Mouse (Mus musculus) R1 (cell line): ENCODE measurements around the gene Pdik1l.
A peak's percentile ranks its signal among the peaks of the same experiment; 100 is the strongest.

ENCODE experiments used
- DNase-seq: peaks from one replicate; pipeline ENCODE4 v3.0.0-alpha.2; 2018; ENCODE audit warnings: low read depth, low spot score

Pdik1l gene

DNA sequence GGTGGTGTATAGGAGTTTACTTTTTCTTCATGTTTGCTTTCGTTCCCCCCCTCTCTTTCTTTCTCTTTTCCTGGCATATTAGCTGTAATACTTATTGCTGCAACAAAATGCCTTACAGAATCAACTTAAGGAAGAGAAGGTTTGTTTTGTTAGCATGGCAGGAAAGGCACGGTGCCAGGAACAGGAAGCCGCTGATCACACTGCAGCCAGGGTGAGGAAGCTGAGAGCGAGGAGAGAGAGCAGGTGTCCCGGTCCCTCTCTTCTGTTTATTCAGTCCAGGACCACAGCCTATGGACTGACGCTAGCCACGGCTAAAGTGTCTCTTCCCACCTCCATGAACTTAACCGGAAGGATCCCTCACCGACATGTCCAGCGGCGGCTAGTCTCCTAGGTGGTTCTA, 29.3 kb downstream of the Pdik1l start:
- no peak for DNase-seq

DNA sequence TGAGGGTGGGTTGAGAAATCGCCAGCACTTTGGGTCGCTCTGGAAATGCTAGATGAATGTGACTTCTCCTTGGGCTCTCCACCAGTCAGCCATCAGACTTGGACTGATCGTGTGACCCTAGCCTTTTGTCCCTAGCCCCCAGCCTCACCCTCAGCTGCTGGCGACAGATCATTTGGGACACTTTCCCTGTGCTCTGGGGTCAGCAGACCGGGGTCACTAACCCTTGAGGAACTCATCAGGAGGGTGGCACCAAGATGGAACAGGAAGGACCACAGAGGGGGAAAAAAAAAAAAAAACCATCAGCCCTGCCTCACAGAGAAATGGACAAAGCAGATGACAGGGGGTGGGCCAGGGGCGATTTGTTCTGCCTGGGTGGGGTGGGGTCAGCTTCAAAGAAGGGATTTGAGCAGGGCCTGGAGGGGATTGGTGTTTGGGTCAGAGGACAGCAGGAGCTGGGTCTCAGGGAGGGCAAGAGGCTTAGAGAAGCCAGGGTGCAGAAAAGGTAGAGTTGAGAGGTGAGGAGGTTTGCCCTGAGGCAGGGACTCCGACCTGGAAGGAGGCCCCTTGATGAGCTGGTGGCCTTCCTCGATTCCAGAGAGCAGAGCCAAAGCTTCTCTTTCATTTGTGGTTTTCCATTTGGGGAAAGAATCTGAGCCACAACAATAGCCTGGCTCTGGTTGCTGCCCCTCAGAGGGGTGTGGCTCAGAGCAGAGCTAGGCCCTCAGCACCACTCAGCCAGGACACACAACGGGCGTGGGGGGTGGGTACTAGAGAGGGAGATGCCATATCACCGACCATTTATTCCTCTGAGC, 30.3 kb downstream of the Pdik1l start:
- DNase-seq: no peak

DNA sequence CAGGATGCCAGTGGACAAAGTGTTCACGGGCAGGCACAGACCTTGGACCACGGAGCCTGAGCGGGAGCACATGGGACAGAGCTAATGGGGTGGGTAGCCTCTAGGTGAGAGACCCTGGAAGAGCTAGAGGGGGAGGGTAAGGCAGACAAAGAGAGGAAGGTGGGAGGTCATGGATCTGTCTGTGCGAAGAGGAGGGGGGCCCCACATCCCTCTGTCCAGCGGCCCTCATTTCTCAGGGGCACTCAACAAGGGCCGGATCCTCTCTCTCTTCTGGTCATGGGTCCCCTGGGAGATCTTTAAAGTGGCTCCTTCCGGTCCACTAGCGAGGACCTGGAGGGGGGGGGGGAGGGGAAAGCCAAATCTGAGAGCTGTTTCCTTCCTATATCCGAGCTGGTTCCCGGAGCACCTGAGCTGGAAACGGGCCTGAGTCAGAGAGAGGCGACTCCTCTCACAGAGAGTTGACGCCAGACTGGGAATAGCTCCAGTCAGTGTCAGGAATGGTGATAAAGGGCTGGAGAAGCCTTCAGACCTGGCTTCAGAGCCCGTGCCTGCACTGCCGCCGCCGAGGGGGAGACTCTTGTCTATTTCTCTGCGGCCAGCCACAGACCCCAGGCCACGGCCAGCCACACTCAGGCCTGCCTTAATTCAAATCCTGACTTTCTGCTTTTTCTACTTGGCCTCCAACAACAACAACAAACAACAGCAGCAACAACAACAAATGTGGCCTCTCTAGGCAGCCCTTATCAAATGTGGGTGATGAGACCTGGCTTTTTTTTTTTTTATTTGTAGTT, 31.1 kb downstream of the Pdik1l start:
- DNase-seq: no peak

DNA sequence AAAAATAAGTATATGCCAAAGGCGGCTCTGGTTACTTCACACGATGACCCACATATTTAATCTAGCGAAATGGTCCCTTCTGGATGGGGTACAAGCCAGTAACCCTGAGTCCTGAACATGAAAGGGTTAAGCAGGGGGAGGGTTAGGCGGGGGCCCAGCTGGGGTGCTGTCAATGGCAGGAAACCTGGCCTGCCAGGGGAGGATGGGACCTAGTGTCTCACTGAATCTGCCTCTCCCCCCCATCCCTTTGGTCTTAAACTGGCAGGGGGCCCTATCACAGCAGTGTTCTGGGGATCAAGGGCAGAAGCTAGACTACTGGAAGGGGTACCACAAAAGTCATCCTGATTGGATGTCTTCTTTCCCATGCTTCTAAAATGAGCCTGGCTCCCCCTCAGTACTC, 31.8 kb downstream of the Pdik1l start:
- no peak for DNase-seq

DNA sequence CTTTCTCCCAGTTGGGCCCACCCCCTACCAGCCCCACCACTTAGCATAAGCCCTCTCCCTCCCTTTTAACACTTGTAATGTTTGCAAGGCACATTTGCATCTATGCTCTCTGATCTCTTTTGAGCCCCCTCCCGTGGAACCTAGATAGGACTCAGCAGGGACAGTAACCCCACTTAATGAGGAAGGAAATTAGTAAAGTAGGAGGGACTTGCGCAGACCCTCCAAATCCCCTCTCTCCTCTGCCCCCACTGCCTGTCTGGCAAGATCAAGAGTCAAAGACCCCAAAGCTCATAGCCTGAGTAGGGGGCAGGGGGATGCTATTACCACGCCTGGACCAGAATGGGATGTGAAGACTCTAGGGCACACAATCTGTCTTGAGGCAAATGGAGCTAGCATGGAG, 32.9 kb downstream of the Pdik1l start:
- DNase-seq: no peak

DNA sequence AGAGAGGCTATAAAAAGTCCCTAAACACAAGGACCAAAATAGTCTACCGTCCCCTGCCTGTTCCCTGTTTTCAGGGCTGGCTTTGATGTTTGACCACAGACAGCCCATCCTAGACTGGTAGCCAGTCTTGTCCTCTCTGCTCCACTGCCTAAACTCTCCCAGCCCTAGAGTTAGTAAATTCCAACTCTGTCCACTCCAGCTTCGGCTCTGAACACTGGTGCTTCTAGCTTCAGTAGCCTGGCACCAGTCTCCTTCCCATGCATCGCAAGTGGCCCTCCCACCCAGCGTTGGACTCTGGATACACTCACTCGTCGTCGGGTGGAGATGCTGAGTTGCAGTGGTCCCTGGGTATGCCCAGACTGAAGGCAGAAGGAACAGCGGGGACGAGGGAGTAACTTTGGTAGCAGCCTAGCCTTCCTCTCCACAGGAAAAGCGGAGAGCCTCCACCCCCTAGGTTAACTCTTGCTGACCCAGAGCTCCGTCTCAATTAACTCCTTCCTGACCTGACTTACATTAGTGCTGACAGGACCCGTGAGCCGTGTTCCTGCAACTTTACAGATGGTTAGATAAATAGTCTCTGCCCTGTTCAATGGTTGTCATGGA, 33.9 kb downstream of the Pdik1l start, which contains the start of gene Grrp1:
Gene Grrp1 (minus strand): TSS at position 385 of the 603 bp plus-strand sequence.
- no peak for DNase-seq

DNA sequence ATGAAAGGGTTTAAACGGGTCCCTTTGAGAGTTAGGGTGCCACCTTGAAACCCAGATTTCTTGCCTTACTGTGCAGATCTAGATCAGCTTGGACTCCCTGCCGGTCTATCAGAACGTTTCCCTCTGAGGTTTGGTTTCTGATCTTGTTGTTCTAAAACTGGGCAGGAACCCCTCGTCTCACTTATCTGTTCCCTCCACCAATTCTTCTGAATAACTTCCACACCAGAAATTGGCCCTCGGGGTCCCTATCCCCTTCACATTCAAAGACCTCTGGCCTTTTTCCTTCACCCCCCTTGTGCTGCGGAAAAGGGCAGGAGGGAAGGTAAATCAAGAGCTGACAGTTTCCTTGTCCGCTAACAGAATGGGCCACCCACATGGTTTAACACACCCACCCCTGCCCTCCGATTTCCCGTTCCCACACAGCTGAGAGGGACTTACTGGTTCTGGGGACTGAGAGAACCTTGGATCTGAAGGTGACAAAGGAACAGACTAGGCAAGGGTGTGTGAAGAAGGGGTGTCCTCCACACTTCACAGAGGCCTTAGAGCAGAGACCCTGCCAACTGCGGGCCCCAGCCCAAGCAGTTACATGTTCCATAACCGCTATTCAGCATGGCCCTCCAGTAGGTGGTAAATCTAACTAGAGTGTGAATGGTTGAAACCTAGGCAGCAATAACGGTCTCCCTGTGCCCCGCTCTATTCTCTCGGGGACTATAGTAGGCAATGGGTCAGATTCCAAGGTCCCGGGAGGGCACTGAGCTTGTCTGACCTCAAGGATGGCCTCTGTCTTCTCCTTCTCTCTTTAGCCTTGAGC, 34.6 kb downstream of the Pdik1l start:
- no peak for DNase-seq

DNA sequence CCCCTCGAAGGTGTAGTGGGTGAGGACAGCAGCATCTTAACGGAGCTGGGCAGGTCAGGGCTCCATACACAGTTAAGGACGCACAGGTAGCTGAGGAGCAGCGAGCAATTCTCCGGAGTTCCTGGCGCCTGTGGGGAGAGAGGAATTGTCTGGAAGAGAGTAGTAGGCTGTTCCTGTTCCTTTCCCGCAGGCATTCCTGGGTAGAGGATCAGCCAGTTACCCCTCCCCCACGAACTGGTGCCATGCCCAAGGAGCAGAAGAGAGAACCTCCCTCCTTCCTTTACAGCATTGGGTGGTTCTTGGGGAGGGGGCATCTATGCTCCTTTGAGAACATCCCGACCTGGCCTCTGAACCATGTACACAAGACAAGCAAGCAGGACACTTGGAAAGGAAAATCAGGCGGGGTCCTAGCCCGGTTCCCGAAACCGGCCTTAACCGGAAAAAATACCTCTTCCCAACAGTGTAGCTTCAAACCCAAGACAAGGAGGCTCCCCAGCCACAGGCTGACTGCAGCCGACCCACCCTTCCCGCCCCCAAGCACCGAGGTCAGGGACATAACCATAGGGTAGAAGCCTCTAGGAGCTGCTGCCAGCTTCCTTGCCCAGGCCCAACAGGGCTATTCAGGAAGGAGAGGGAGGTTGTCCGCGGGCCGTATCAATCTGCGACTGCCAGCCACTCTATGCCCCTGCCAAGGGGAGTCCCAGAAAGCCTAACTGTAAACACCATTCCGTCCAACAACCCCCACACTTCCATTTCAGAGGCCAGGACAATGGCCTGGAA, 35.4 kb downstream of the Pdik1l start:
- peak; percentile 64 for DNase-seq

DNA sequence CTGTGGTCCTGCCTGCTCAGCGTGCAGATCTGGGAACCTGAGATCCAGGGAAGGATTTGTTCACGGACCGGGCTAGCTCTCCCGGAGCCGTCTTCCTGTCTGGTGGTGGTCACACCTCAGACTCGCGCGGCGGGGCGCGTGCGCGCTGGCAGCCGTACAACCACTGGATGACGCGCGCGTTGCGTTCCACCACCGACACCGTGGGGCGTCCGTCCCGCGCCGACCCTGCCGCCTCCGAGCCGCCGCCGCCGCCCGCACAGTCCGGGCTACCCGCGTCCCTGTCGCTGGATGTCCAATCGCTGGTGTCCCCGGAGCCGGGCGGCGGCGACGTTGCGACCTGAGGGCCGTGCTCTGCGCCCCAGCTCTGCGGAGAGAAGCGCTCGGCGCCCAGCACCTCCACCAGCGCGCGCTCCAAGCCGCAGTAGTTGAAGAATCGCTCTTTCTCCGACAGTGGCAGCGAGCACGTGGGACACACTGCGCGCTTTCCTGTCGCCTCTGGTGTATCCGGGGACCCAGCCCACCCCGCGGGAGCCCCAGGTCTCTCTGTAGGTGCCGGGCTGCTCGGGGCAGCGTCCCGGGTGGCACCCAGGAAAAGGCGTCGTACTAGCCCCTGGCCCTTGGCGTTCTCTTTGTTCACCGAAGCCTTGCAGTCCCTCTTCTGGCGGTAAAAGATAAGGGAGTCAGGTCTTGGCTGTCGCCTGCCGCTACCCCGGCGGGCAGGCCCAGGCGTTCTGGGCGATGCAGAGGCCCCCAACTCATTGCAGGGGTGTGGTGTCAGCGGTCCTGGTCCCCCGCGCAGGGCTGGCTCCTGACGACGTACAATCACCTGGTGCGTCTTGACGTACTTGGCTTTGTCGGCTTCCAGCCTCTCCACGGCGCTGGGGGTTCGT, 36.2 kb downstream of the Pdik1l start:
- peak; percentile 60 for DNase-seq

DNA sequence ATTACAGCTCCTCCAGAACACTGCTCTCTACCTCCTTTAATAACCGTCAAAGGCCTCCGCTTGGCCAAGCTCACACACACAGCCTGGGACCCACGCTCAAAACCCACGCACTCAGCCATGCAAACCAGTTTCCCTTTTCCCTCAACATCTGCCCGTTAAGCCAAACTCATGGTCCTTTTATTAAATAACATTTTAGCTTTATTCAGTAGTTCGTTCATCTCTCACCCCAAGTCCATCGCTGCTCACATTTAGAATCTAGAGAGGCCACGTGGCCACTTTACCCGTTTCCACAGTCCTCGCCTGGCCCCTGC, 36.8 kb downstream of the Pdik1l start:
- DNase-seq: no peak

DNA sequence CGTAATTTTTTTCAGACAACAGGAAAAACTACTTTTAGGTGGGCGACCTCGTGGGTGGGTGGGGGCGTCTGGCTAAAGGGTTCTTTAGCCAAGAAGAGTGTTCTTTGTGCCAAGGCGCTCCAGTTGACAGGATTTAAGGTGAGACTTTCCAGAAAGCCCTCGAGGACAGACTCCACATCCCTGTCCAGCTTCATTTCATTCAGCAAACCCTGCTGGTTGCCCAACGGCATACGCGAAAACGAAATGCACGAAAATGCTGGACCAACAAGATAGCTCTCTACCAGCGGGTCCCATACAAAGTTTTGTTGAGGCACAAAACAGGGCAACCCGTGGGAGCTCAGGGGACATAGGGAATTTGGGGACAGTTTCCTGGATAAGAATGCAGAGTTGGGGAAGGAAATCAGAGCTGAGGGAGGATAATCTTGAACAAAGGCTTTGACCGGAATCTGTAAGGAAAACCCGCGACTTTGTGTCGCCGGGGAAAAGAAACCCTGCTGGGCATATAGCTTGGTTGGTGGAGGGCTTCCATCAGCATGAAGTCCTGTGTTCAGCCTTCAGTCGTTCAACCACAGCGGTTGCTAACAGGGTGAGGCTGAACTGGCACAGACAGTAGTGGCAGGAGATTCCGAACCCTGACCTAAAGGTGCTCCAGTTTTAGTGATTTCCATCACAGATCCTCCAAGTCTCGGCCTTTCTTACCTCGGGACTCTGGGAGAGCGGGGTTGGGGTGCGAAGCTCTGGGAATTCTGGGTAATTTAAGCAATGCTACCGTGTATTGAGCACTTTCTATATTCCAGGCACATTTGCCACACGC, 37.4 kb downstream of the Pdik1l start:
- peak; percentile 25 for DNase-seq

DNA sequence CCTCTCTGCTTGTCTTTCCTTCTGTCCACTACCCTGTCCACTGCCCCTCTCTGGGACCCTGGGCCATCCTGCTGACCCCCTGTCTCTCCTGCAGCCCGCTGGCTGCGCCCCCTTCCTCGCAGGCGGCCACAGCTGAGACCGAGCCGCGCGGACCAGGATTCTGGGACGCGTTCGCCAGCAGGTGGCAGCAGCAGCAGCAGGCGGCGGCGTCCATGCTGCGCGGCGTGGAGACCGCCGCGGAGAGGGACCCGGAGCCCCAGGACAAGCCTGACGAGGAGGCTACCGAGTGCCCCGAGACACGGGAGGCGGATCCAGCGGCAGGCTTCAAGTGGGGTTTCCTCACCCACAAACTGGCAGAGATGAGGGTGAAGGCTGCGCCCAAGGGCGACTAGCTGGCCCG, 38.0 kb downstream of the Pdik1l start:
- DNase-seq: peak; percentile 59

DNA sequence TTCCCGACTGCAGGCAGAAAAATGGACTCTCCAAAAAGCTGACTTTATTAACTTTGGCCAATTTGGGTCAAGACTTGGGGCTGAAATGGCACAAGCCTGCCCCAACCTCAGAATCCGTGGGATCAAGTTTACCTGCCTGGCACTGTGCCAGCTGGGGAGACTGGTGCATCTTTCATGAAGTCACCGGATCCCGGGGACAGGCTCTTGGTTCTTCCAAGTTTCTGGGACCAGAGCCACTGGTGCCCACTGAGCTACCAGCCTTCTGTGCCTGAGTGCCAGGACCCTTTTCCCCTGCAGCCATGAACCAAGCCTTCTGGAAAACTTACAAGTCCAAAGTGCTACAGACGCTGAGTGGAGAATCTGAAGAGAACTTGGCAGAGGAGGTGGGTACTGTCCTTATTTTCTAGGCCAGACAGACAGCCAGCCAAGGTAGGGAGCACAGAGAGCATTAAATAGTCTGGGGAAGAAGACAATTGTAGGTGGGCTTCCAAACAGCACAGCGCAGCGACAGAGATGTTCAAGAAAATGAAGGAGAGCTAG, 40.9 kb downstream of the Pdik1l start, which contains the start of gene Gm30191:
Gene Gm30191 (plus strand): TSS at position 217 of the 540 bp plus-strand sequence.
- DNase-seq: no peak

DNA sequence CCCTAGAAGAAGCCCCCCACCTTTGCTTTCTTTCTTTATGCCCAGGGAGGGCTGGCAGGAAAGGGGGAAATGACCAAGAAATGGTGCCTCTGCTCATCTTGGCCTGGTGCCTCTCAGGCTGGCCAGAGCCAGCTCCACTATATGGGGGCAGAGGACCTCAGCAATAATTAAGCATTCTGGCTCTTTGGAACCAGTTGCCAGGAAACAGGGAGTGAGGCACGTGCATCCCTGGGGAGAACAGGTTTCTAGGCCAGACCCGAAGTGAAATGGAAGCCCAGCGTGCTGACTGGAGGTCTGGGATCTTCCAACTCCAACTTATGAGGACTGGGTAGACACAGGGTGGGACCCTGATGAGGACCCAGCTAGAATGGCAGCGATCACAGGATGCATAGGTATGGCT, 41.4 kb downstream of the Pdik1l start:
- peak; percentile 63 for DNase-seq

DNA sequence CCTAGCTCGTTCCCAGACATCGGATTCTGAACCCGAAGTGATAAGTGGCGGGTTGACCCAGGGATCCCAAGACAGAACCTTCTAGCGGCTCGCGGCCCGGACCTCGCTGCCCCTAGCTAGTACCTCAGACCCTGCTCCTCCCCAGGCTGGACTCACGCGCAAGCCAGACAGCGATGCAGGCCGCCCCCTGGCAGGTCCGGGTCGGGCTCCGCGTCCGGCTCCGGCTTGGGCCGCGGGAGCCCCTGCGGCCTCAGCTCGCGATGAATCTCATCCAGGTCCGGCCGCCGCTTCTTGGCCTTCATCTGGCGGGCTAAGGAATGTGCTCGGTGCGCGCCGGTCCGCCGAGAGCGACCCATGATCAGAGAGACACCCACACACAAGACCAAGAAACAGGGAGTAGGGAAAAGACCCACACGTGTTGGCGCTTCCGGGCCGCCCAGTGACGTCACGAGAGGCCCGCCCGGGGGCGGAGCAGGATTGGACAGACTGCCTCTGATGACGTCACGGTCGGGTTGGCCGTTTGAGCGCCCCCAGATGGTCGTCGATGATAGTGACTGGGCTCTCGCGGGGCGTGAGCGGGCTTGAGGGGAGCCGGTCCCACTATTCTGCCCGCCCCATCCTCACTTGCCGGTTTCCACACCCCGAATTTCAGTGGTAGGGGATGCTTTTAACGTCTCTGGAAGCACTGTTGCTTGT, 42.4 kb downstream of the Pdik1l start, which contains the start of gene Zfp593:
Gene Zfp593 (minus strand): TSS at position 445 of the 696 bp plus-strand sequence.
- DNase-seq: peak; percentile 94

DNA sequence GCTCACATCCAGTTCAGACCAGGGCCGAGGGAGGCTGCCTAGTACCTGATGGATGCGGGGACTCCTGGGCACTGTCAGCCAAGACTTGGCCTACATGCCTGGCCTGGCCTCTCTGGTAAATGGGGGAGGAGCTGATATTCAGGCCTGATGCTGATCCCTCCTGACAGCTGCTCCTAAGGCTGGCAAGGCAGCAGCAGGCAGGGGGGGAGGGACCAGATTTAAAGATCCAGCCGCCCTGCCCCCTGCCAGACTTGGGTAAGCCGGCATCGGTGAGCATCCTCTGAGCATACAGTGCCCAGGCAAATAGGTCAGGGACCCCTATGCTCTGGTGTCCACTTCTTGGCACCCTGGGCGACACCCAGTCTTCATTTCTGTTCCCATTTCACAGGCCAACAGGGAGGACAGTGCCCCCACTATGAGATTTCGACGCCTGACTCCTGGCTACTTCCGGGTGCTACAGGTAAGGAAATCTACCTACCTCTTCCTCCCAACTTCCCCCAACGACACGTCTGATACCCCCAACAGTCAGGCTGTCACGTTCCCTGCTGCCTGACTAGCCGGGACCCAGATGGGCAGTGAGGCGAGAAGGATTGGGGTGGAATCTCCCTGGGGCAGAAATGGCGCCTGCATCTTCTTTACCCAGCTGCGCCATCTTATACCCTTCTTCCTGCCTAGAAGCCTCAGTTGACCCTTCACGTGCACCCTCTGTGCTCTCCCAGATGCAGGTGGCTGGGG, 44.0 kb downstream of the Pdik1l start, which contains the start of gene E130218I03Rik:
Gene E130218I03Rik (plus strand): TSS at position 147 of the 735 bp plus-strand sequence.
- no peak for DNase-seq

DNA sequence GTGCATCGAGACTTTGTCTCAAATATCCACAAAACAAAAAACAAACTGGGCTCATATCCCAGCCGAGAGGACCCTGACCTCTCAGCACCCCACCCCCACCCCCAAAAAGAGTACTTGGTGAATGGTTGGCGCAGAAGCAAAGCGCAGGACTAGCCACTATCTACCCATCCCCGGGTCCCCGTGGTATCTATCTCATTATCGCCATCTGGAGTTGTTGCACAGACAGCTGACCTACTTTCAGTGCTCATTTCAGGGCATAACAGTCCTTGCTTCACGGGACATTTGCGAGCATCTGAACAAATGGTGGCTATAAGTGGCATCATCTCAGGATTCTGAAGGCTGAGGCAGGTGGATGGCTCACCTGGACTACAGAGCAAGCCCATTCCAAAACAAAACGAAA, 49.0 kb downstream of the Pdik1l start:
- DNase-seq: no peak
